Mouse (Mus musculus) limb, embryonic 14.5 days (tissue): ENCODE measurements around the gene Sash3. TPM values are rescaled to one million over a fixed set of nuclear protein-coding genes. Genes with fewer than 3 reads are reported as not detected.

Experiments
- ATAC-seq: fragments of 200-750 bp; cut with Nextera tagmentation; 2 replicates; pipeline ENCODE4 v1.8.0; 2017; ENCODE audit warnings: low read depth, moderate number of reproducible peaks, moderate TSS enrichment; ENCODE audit not compliant: low FRiP score
- DNase-seq: peaks from one replicate; pipeline ENCODE4 v3.0.0-alpha.2; 2015; ENCODE audit warnings: low spot score
- H3K27ac ChIP-seq: fragments of 300-500 bp; sonication (generic); replicated peaks from 2 replicates; pipeline ENCODE4 v1.5.1; 2014; ENCODE audit warnings: low read depth, mild to moderate bottlenecking, low read length, moderate library complexity, mixed read lengths
- H3K27me3 ChIP-seq: fragments of 300-500 bp; sonication (generic); 2 replicates; pipeline ENCODE4 v1.6.1; 2014; ENCODE audit warnings: low read length, mixed read lengths; ENCODE audit not compliant: control insufficient read depth, insufficient read depth
- H3K36me3 ChIP-seq: fragments of 300-500 bp; sonication (generic); 2 replicates; pipeline ENCODE4 v1.6.1; 2014; ENCODE audit warnings: mild to moderate bottlenecking, low read length, moderate library complexity, mixed read lengths; ENCODE audit not compliant: control insufficient read depth, insufficient read depth
- H3K4me1 ChIP-seq: fragments of 300-500 bp; sonication (generic); 2 replicates; pipeline ENCODE4 v1.6.1; 2014; ENCODE audit warnings: antibody characterized with exemption, low read length, mixed read lengths; ENCODE audit not compliant: control insufficient read depth, insufficient read depth
- H3K4me2 ChIP-seq: fragments of 300-500 bp; sonication (generic); replicated peaks from 2 replicates; pipeline ENCODE4 v1.6.1; 2014; ENCODE audit warnings: low read depth, mild to moderate bottlenecking, low read length, moderate library complexity; ENCODE audit not compliant: severe bottlenecking
- H3K4me3 ChIP-seq: fragments of 300-500 bp; sonication (generic); replicated peaks from 2 replicates; pipeline ENCODE4 v1.5.1; 2014; ENCODE audit warnings: low read length
- H3K9ac ChIP-seq: fragments of 300-500 bp; sonication (generic); 2 replicates; pipeline ENCODE4 v1.6.1; 2014; ENCODE audit warnings: mild to moderate bottlenecking, low read depth, low read length, moderate library complexity; ENCODE audit not compliant: severe bottlenecking
- H3K9me3 ChIP-seq: fragments of 300-500 bp; sonication (generic); 2 replicates; pipeline ENCODE4 v1.6.1; 2016; ENCODE audit warnings: low read length; ENCODE audit not compliant: control insufficient read depth
- POLR2A ChIP-seq: fragments of 200-500 bp; IDR thresholded peaks from 2 replicates; pipeline ENCODE4 v1.8.0; 2012; ENCODE audit warnings: inconsistent platforms, mild to moderate bottlenecking, moderate library complexity, borderline replicate concordance; ENCODE audit not compliant: insufficient read depth, insufficient read length; ENCODE audit errors: extremely low read depth
- WGBS: fragments of 180-500 bp; shearing (Covaris S2); extraction: QIAGEN DNeasy Blood & Tissue Kit; methylation state at CpG from one replicate; pipeline ENCODE4 v1.1.7; 2014; 5-methylcytosine and 5-hydroxymethylcytosine counted together
- polyA plus RNA-seq, 2 experiments: library from polyadenylated mRNA; depleted of rRNA in 1 of 2; stranded (reverse) in 1 of 2; unstranded in 1 of 2; fragments of >200 nt; fragmentation: Nextera tagmentation in 1 of 2; extraction: Ambion mirVana in 1 of 2; gene quantifications; 2 replicates each; pipeline versions ENCODE4 v1.2.1 to v1.2.3; 2012 to 2014

Sash3 gene
- 2.0 and 2.1 TPM in 2 replicates for polyA plus RNA-seq (2012; rRNA removed)
- 3.9 and 4.0 TPM in 2 replicates for polyA plus RNA-seq (2014; fragmentation: Nextera tagmentation; extraction: Ambion mirVana)

- no peak within 1 kb of the TSS for H3K27ac ChIP-seq
- H3K4me3 ChIP-seq, result no peak within 1 kb of the TSS
- DNase-seq (no peak), ATAC-seq (no peak)
- H3K36me3 ChIP-seq, result no peaks in the 10 kb centered on the region
- WGBS, result 80% methylated on average over 4 of the region's 4 CpGs
- TF ChIP-seq POLR2A, result no peak
- H3K4me2 ChIP-seq, result no peak within 1 kb of the TSS
- H3K27me3 ChIP-seq, result no peaks in the 10 kb centered on the region
- no peaks in the 10 kb centered on the region for H3K9me3 ChIP-seq
- no peak within 1 kb of the TSS for H3K9ac ChIP-seq
- no peaks in the 10 kb centered on the region for H3K4me1 ChIP-seq
Measured at GRCm38 (mm10) chrX:48146262-48146661, at the start of gene Sash3. Sash3 (plus strand) TSS chrX:48146436.

- H3K4me2 ChIP-seq, result no peak overlapping the region
- no peaks in the 10 kb centered on the region for H3K9me3 ChIP-seq
- TF ChIP-seq POLR2A, result no peak
- ATAC-seq (no peak), DNase-seq (no peak)
- H3K9ac ChIP-seq, result no peak overlapping the region
- no peaks in the 10 kb centered on the region for H3K27me3 ChIP-seq
- 49% methylated on average over 8 of the region's 8 CpGs for WGBS
- H3K4me1 ChIP-seq, result no peaks in the 10 kb centered on the region
- H3K36me3 ChIP-seq, result no peaks in the 10 kb centered on the region
- H3K27ac ChIP-seq, result no peak overlapping the region
- no peak overlapping the region for H3K4me3 ChIP-seq
Measured at GRCm38 (mm10) chrX:48096580-48096979, 49.7 kb upstream of the Sash3 start.

- no peak for DNase-seq
- 81% methylated on average over 9 of the region's 9 CpGs for WGBS
- Histone ChIP-seq H3K9ac (no peak overlapping the region), H3K36me3 (no peaks in the 10 kb centered on the region), H3K4me3 (no peak overlapping the region), H3K9me3 (no peaks in the 10 kb centered on the region), H3K4me1 (no peaks in the 10 kb centered on the region), H3K27ac (no peak overlapping the region), H3K4me2 (no peak overlapping the region), H3K27me3 (no peaks in the 10 kb centered on the region)
- no peak for ATAC-seq
- no peak for TF ChIP-seq POLR2A
Measured at GRCm38 (mm10) chrX:48098470-48099129, 47.6 kb upstream of the Sash3 start.

DNA sequence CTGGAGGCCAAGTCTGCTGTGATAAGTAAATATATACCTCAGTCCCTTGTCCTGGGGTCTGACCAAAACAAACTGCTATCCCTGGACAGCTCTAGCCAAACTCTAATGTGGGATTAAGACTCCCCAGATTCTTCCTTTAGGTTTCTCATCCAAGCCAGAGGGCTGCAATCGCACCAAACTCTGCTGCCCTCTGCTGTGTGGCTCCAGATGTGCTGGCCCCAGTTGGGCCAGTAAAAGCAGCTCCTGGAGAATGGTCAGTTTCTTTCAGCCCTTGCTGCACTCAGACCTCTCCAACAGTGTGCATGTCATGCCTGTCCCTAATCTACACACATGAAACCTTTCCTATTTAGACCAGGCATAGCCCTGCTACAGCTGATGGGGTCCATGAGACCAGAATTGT lies 46.4 kb upstream of the Sash3 start:
- H3K27ac ChIP-seq, result no peak overlapping the region
- no peaks in the 10 kb centered on the region for H3K4me1 ChIP-seq
- H3K36me3 ChIP-seq, result no peaks in the 10 kb centered on the region
- no peaks in the 10 kb centered on the region for H3K9me3 ChIP-seq
- H3K9ac ChIP-seq, result no peak overlapping the region
- no peaks in the 10 kb centered on the region for H3K27me3 ChIP-seq
- no peak overlapping the region for H3K4me2 ChIP-seq
- DNase-seq (no peak), ATAC-seq (no peak)
- H3K4me3 ChIP-seq, result no peak overlapping the region
- WGBS, result 20% methylated on average over 1 of the region's 1 CpGs
- TF ChIP-seq POLR2A, result no peak

DNA sequence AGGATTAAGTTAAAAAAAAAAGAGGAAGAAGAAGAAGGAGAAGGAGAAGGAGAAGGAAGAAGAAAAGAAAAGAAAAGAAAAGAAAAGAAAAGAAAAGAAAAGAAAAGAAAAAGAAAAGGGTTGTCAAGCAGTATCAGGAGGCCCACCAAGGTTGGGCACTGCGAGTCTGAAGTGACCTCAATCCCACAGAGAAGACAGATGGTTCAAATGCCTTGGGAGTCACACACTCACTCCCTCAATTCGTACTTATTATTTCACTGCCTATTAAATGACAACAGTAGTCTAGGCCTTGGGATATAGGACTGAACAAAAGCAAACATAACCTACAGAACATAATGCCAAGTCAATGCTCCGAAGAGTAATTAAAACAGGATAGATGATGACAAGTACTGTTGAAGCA lies 43.0 kb upstream of the Sash3 start:
- H3K4me1 ChIP-seq, result no peaks in the 10 kb centered on the region
- no peak overlapping the region for H3K4me3 ChIP-seq
- no peaks in the 10 kb centered on the region for H3K27me3 ChIP-seq
- no peak for TF ChIP-seq POLR2A
- H3K27ac ChIP-seq, result no peak overlapping the region
- no peak for DNase-seq
- ATAC-seq, result no peak
- 83% methylated on average over 3 of the region's 3 CpGs for WGBS
- H3K4me2 ChIP-seq, result no peak overlapping the region
- H3K9me3 ChIP-seq, result no peaks in the 10 kb centered on the region
- no peak overlapping the region for H3K9ac ChIP-seq
- H3K36me3 ChIP-seq, result no peaks in the 10 kb centered on the region
